Mouse (Mus musculus) embryonic fibroblast, embryonic 13.5 days (primary cell): ENCODE results near the gene Anapc2.

Experiments
- CTCF ChIP-seq: IDR thresholded peaks from 2 replicates; pipeline ENCODE4 v1.5.1; 2011; ENCODE audit warnings: mild to moderate bottlenecking, control low read depth, low read length, moderate library complexity, borderline replicate concordance; ENCODE audit not compliant: insufficient read depth
- POLR2A ChIP-seq: IDR thresholded peaks from 2 replicates; pipeline ENCODE4 v1.6.1; 2011; ENCODE audit warnings: low read depth, mild to moderate bottlenecking, control low read depth, low read length, moderate library complexity

DNA sequence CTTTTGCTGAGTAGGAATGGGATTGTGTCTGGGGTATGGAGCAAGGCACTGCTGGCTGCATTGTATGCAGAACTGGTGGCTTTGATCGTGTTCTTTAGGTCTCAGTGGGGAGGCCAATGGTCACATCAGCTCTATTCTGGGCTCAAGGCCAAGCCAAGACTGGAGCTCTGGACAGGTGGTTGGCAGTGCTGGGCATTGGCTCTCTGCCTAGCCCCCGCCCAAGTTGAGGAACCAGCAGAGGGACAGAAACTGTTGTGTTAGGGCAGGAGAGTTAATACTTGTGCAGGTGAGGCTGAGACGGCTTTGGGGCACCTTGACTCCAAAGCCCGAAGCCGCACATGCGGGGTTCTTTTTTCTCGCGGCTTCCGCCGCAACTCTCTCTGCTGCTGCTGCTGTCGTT, 17.4 kb downstream of the Anapc2 start, which contains the start of gene Lrrc26:
- TF ChIP-seq POLR2A, result no peak
- no peak for TF ChIP-seq CTCF
